Mouse (Mus musculus): Measurements from ENCODE around the gene Ubl7.

DNA sequence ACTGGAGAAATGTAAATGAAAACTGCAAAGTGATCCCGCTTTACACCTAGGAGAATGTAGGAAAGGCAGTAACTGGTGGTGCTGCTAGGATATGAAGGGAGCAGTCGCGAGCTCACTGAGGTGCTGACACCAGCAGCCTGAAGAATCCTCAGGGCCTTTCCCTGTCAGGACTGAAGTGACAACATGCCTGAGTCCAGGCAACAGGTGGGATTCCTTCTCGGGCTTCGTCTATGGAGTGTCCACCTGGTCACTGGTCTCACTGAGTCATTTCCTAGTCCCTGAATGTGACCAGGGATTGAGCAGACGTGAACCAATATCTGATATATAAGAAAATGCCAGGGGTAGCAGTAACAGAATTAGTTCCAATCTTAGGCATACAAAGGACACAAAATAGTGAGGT lies 42.0 kb upstream of the Ubl7 start:
- no peak for TF ChIP-seq CTCF (IDR thresholded peaks at IDR 0.05; ENCODE audit: extremely low read depth, insufficient read depth, insufficient read length, insufficient replicate concordance)
- no peak for TF ChIP-seq POLR2A (IDR thresholded peaks at IDR 0.05; ENCODE audit: low read depth, low read length)
